Mouse (Mus musculus): ENCODE measurements around the gene Ino80b. TPM values are rescaled to one million over a fixed set of nuclear protein-coding genes. Genes with fewer than 3 reads are reported as not detected.
A peak's percentile ranks its signal among the peaks of the same experiment; 100 is the strongest.

The Ino80b gene
- total and polyA plus RNA-seq, 2 experiments from 2014 or later: 14.8 to 31.0 TPM

- Histone ChIP-seq H3K9me3 (ENCODE audit: low read length) (no peaks in the 10 kb centered on the region), H3K27ac (no peak overlapping the region), H3K36me3 (ENCODE audit: insufficient read depth, low read length) (0 out of 2 replicates have a peak, but pooled peaks cover 9% of the 10 kb centered on the region), H3K4me1 (ENCODE audit: insufficient read depth, low read length) (peaks cover 31% of the 10 kb centered on the region), H3K27me3 (ENCODE audit: insufficient read depth, low read length) (no peaks in the 10 kb centered on the region), H3K9ac (replicated peaks; ENCODE audit: low read length) (0 out of 2 replicates have a peak overlapping the region, but pooled peaks have one; percentile 76), H3K4me2 (ENCODE audit: low read depth, low read length) (peak overlapping the region; percentile 98; the same call in 1 of the 2 replicates), H3K4me3 (ENCODE audit: low read length) (no peak overlapping the region)
- DNase-seq (ENCODE audit: low spot score): no peak
- WGBS: 39% methylated on average over 7 of the region's 7 CpGs
- no peak for ATAC-seq
- TF ChIP-seq CTCF (IDR thresholded peaks at IDR 0.05; ENCODE audit: low read depth): no peak
These were observed 5.5 kb downstream of the Ino80b start for GRCm38 (mm10) chr6:83119734-83120051.

GRCm38 (mm10) chr6:83118825-83119733, 6.2 kb downstream of the Ino80b start:
- ATAC-seq: no peak
- TF ChIP-seq CTCF (IDR thresholded peaks at IDR 0.05; ENCODE audit: low read depth): no peak
- Histone ChIP-seq H3K4me2 (ENCODE audit: low read depth, low read length) (no peak overlapping the region), H3K4me1 (ENCODE audit: insufficient read depth, low read length) (peaks cover 26% of the 10 kb centered on the region), H3K27ac (no peak overlapping the region), H3K4me3 (ENCODE audit: low read length) (no peak overlapping the region), H3K36me3 (ENCODE audit: insufficient read depth, low read length) (0 out of 2 replicates have a peak, but pooled peaks cover 9% of the 10 kb centered on the region), H3K9ac (replicated peaks; ENCODE audit: low read length) (no peak overlapping the region), H3K9me3 (ENCODE audit: low read length) (no peaks in the 10 kb centered on the region), H3K27me3 (ENCODE audit: insufficient read depth, low read length) (no peaks in the 10 kb centered on the region)
- 73% methylated on average over 14 of the region's 14 CpGs for WGBS
- no peak for DNase-seq (ENCODE audit: low spot score)

DNA sequence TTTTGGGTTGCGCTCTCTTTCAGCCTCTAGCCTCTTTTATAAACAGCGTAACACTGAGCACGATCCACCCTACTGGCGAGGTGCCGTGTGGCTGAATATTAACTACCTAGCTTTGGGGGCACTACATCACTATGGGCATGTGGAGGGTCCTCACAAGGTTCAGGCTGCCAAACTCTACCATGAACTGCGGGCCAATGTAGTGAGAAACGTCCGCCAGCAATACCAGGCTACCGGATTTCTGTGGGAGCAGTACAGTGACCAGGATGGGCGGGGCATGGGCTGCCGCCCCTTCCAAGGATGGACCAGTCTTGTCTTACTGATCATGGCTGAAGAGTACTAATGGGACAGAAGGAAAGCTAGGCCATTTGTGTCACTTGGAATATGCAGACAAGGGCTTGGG, 6.9 kb downstream of the Ino80b start:
- no peak for TF ChIP-seq CTCF (IDR thresholded peaks at IDR 0.05; ENCODE audit: low read depth)
- no peak for DNase-seq (ENCODE audit: low spot score)
- H3K4me1 ChIP-seq (ENCODE audit: insufficient read depth, low read length): peaks cover 25% of the 10 kb centered on the region

DNA sequence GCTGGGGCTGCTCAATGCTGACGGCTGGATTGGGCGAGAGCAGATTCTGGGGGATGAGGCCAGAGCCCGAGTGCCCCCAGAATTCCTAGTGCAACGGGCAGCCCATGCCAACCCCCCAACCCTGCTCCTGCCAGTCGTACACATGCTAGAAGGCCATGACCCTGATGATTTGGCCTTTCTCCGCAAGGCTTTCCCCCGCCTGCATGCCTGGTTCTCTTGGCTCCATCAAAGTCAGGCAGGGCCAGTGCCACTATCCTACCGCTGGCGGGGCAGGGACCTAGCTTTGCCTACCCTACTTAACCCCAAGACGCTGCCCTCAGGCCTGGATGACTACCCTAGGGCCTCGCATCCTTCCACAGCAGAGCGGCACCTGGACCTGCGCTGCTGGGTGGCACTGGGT, 7.6 kb downstream of the Ino80b start:
- H3K4me3 ChIP-seq (ENCODE audit: low read length): no peak overlapping the region
- no peaks in the 10 kb centered on the region for H3K9me3 ChIP-seq (ENCODE audit: low read length)
- no peaks in the 10 kb centered on the region for H3K27me3 ChIP-seq (ENCODE audit: insufficient read depth, low read length)
- ATAC-seq (no peak), DNase-seq (ENCODE audit: low spot score) (no peak)
- H3K4me2 ChIP-seq (ENCODE audit: low read depth, low read length): no peak overlapping the region
- H3K27ac ChIP-seq: no peak overlapping the region
- H3K4me1 ChIP-seq (ENCODE audit: insufficient read depth, low read length): peaks cover 25% of the 10 kb centered on the region
- 0 out of 2 replicates have a peak, but pooled peaks cover 9% of the 10 kb centered on the region for H3K36me3 ChIP-seq (ENCODE audit: insufficient read depth, low read length)
- no peak for TF ChIP-seq CTCF (IDR thresholded peaks at IDR 0.05; ENCODE audit: low read depth)
- H3K9ac ChIP-seq (replicated peaks; ENCODE audit: low read length): no peak overlapping the region
- 93% methylated on average over 13 of the region's 13 CpGs for WGBS

More for the DNA sequence above, 6.9 kb downstream of the Ino80b start:
- no peak for ATAC-seq
- Histone ChIP-seq H3K9ac (replicated peaks; ENCODE audit: low read length) (no peak overlapping the region), H3K9me3 (ENCODE audit: low read length) (no peaks in the 10 kb centered on the region), H3K27ac (no peak overlapping the region), H3K4me3 (ENCODE audit: low read length) (no peak overlapping the region), H3K27me3 (ENCODE audit: insufficient read depth, low read length) (no peaks in the 10 kb centered on the region), H3K4me2 (ENCODE audit: low read depth, low read length) (no peak overlapping the region), H3K36me3 (ENCODE audit: insufficient read depth, low read length) (0 out of 2 replicates have a peak, but pooled peaks cover 9% of the 10 kb centered on the region)
- 74% methylated on average over 11 of the region's 11 CpGs for WGBS

DNA sequence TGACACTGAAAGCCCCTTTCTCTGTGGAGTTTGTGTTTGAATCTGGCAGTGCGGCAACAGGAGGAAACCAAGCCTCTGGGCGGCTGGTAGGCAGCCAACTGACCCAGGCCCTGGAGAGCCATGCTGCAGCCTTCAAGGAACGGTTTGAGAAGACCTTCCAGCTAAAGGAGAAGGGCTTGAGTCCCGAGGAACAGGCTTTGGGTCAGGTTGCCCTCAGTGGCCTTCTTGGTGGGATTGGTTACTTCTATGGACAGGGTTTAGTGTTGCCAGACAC, 8.1 kb downstream of the Ino80b start:
- Histone ChIP-seq H3K4me2 (ENCODE audit: low read depth, low read length) (no peak overlapping the region), H3K27me3 (ENCODE audit: insufficient read depth, low read length) (no peaks in the 10 kb centered on the region), H3K9ac (replicated peaks; ENCODE audit: low read length) (0 out of 2 replicates have a peak overlapping the region, but pooled peaks have one; percentile 17), H3K9me3 (ENCODE audit: low read length) (no peaks in the 10 kb centered on the region), H3K4me3 (ENCODE audit: low read length) (no peak overlapping the region), H3K4me1 (ENCODE audit: insufficient read depth, low read length) (peaks cover 20% of the 10 kb centered on the region), H3K27ac (no peak overlapping the region), H3K36me3 (ENCODE audit: insufficient read depth, low read length) (0 out of 2 replicates have a peak, but pooled peaks cover 9% of the 10 kb centered on the region)
- WGBS: 89% methylated on average over 4 of the region's 4 CpGs
- DNase-seq (ENCODE audit: low spot score): no peak
- no peak for TF ChIP-seq CTCF (IDR thresholded peaks at IDR 0.05; ENCODE audit: low read depth)
- ATAC-seq: no peak

GRCm38 (mm10) chr6:83116373-83117164, 8.7 kb downstream of the Ino80b start:
- no peaks in the 10 kb centered on the region for H3K27me3 ChIP-seq (ENCODE audit: insufficient read depth, low read length)
- peak overlapping the region; percentile 95 for H3K4me2 ChIP-seq (ENCODE audit: low read depth, low read length)
- peaks cover 18% of the 10 kb centered on the region for H3K4me1 ChIP-seq (ENCODE audit: insufficient read depth, low read length)
- ATAC-seq (no peak), DNase-seq (ENCODE audit: low spot score) (no peak)
- H3K36me3 ChIP-seq (ENCODE audit: insufficient read depth, low read length): 0 out of 2 replicates have a peak, but pooled peaks cover 9% of the 10 kb centered on the region
- H3K9me3 ChIP-seq (ENCODE audit: low read length): no peaks in the 10 kb centered on the region
- H3K4me3 ChIP-seq (ENCODE audit: low read length): peak overlapping the region; percentile 81
- TF ChIP-seq CTCF (IDR thresholded peaks at IDR 0.05; ENCODE audit: low read depth): no peak
- 79% methylated on average over 11 of the region's 11 CpGs for WGBS
- H3K9ac ChIP-seq (replicated peaks; ENCODE audit: low read length): peak overlapping the region; percentile 84
- peak overlapping the region; percentile 78; the same call in 1 of the 2 replicates for H3K27ac ChIP-seq
